Comparison of ENCODE assay signal across 9 mouse cellular contexts in the genomic region with DNA sequence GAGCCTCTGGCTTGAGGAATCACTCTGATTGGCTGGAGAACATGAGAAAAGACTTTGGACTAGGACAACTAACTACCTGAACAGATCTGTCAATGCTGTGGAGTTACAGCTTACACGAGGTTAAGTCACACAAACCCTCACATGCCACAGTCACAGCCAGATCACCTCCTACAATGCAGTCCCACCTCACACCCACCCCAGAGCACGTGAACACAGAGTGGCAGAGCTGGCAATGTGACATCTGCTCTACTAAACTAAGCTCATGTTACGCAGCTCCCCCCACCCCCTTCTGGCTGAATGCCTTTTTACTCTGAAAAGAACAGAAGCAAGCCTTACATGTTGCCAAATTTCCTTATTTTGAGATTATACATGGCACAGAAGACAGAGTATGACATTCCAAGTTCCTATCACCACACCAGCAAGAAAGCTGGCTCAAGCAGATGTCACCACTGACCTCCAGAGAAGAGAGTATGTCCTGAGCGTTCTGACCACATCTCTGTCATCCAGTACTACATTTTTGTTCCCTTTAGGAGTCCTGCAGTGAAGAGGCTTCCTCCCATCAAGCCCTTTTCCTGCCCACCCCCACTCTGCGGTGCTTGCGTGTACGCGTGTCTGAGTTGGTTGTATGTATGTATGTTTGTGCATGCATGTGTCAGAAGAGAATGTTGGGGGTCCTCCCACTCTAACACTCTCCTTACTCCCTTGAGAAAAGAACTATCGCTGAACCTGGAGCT. TPM values are rescaled to one million over a fixed set of nuclear protein-coding genes. Genes with fewer than 3 reads are reported as not detected.
A peak's percentile ranks its signal among the peaks of the same experiment; 100 is the strongest.
DNase-seq lines count a peak whose midpoint lies in the region; ATAC-seq and TF ChIP-seq lines count a peak whose summit lies in the region.
"Had no signal": no experiment of that assay in that cellular context is flagged by ENCODE, and none has a peak within 500 bp of the region (broad histone marks: within the 10 kb centered on the region; RNA-seq: fewer than 3 reads in every experiment).

No protein-coding gene starts in this region.

- ATAC-seq in frontal cortex, adult (ENCODE audit: low TSS enrichment) = peak; percentile 81
- ATAC-seq in intestine, embryonic 16.5 days = peak; percentile 46; the same call in 1 of the 2 replicates
- no peak for ATAC-seq in CD4-positive, CD25-positive, alpha-beta regulatory T cell, adult 4 months

- 69% methylated on average over 9 of the region's 9 CpGs for WGBS in intestine, embryonic 16.5 days

- no peak overlapping the region for H3K4me2 ChIP-seq in intestine, embryonic 16.5 days (ENCODE audit: low read depth, low read length)

- peak; percentile 24 for DNase-seq in ovary, postnatal 36 days (ENCODE audit: low spot score)
- DNase-seq in ovary, postnatal 14 days (ENCODE audit: low spot score) = no peak
- peak; percentile 58 to 62 for DNase-seq in left cerebral cortex, adult 2 months (ENCODE audit: extremely low spot score in 1 of 2, low spot score in 2 of 2)
- DNase-seq in lung, postnatal 4 days = peak; percentile 24 to 50
- no peak for DNase-seq in thymus, adult 18-20 months

- no peak for TF ChIP-seq CTCF in left cerebral cortex, adult 2 months (IDR thresholded peaks at IDR 0.05)

- no peaks in the 10 kb centered on the region for H3K27me3 ChIP-seq in intestine, embryonic 16.5 days (replicated peaks; ENCODE audit: control insufficient read depth, insufficient read depth, low read length)

- no peaks in the 10 kb centered on the region for H3K36me3 ChIP-seq in intestine, embryonic 16.5 days (ENCODE audit: control insufficient read depth, insufficient read depth, low read length)

- H3K27ac ChIP-seq in intestine, embryonic 16.5 days (ENCODE audit: low read length) = peak overlapping the region; percentile 13; the same call in 1 of the 2 replicates
- no peak overlapping the region for H3K27ac ChIP-seq in left cerebral cortex, adult 2 months
- H3K27ac ChIP-seq: liver, embryonic 14.5 days had no signal

- no peak overlapping the region for H3K9ac ChIP-seq in intestine, embryonic 16.5 days (ENCODE audit: low read depth, low read length)
- H3K9ac ChIP-seq: liver, embryonic 14.5 days had no signal

- H3K9me3 ChIP-seq in intestine, embryonic 16.5 days (ENCODE audit: control insufficient read depth, low read length) = no peaks in the 10 kb centered on the region

- H3K4me1 ChIP-seq in intestine, embryonic 16.5 days (ENCODE audit: control insufficient read depth, insufficient read depth, low read length) = peaks cover 20% of the 10 kb centered on the region

- intact Hi-C loops in left cerebral cortex, adult 2 months (cut with DNase I) = no loop called here

- no peak overlapping the region for H3K4me3 ChIP-seq in intestine, embryonic 16.5 days (ENCODE audit: low read length)
- no peak overlapping the region for H3K4me3 ChIP-seq in left cerebral cortex, adult 2 months

RNA-seq across cellular contexts. Expression of gene Ralgapa2, which starts 9.4 kb away (rescaled TPM):
- polyA plus RNA-seq in intestine, embryonic 16.5 days (2015; fragmentation: Nextera tagmentation; extraction: Ambion mirVana) = 7.8 and 9.7 TPM in 2 replicates
- 10 to 100 TPM; 21.7 to 22.7 TPM for total RNA-seq in left cerebral cortex, adult 2 months (2021)
- polyA plus RNA-seq in CD4-positive, CD25-positive, alpha-beta regulatory T cell, adult 4 months (2017; shearing (Covaris generic)) = 10 to 100 TPM; 11.1 to 11.2 TPM

Comparison
In these comparisons a context has a peak if more than half of its experiments do, and no peak if none do; other contexts are left out.
1. DNase-seq: peak in ovary, postnatal 36 days (single experiment), left cerebral cortex, adult 2 months (2 of 2) and lung, postnatal 4 days (2 of 2); none in ovary, postnatal 14 days (single experiment) and thymus, adult 18-20 months (0 of 2).